Comparison of ENCODE assay signal across 15 mouse cellular contexts in the genomic region with DNA sequence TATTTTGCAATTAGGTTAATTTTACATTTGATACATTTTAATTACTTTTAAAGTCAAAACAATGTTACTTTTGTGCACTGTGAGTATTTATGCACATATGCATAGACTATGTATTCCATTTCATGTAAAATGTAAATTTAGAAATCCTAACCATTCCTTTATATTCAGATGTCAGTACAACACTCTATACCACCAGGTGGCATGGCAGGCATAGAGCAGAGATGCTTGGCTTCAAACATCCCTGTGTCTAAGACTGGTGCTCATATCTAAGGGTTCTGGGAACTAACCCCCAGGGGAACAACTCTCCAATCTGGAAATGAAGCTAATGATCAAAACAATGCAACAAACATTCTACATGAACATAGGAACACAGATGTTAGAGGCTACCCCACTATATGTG. TPM values are rescaled to one million over a fixed set of nuclear protein-coding genes. Genes with fewer than 3 reads are reported as not detected.
DNase-seq lines count a peak whose midpoint lies in the region; ATAC-seq and TF ChIP-seq lines count a peak whose summit lies in the region.
"Had no signal": no experiment of that assay in that cellular context is flagged by ENCODE, and none has a peak within 500 bp of the region (broad histone marks: within the 10 kb centered on the region; RNA-seq: fewer than 3 reads in every experiment).

No protein-coding gene starts in this region.

- no peak for TF ChIP-seq POLR2A in cortical plate, adult 2 months (IDR thresholded peaks at IDR 0.05; ENCODE audit: extremely low read depth, insufficient read depth, low read length)

- H3K4me2 ChIP-seq in midbrain, embryonic 11.5 days = no peak overlapping the region
- H3K4me2 ChIP-seq in midbrain, embryonic 16.5 days (ENCODE audit: low read length) = no peak overlapping the region
- H3K4me2 ChIP-seq: embryonic facial prominence, embryonic 12.5 days; lung, embryonic 15.5 days had no signal

- no peaks in the 10 kb centered on the region for H3K27me3 ChIP-seq in midbrain, embryonic 11.5 days (ENCODE audit: control insufficient read depth, insufficient read depth, low read length)
- H3K27me3 ChIP-seq in midbrain, embryonic 16.5 days (ENCODE audit: control insufficient read depth, insufficient read depth, low read depth, low read length) = no peaks in the 10 kb centered on the region
- H3K27me3 ChIP-seq: embryonic facial prominence, embryonic 12.5 days; lung, embryonic 15.5 days had no signal

- peak; percentile 35; the same call in 1 of the 2 replicates for TF ChIP-seq CTCF in cortical plate, adult 2 months (IDR thresholded peaks at IDR 0.05; ENCODE audit: extremely low read depth, insufficient read depth, low read length)

- no peak for DNase-seq in frontal cortex, postnatal 10 days (ENCODE audit: low spot score in 2 of 2)
- DNase-seq in midbrain, embryonic 11.5 days (ENCODE audit: low spot score, missing footprints) = no peak
- DNase-seq in retina, postnatal 1 day = peak; percentile 10
- DNase-seq in gastrocnemius, postnatal 36 days = no peak
- DNase-seq in layer of hippocampus, adult 11-12 months (ENCODE audit: low spot score) = no peak
- DNase-seq: adrenal gland, adult 8-10 months; kidney, adult 2 months; layer of hippocampus, adult 9-11 months; left cerebral cortex, postnatal 4 days had no signal

- no peaks in the 10 kb centered on the region for H3K9me3 ChIP-seq in midbrain, embryonic 11.5 days (ENCODE audit: control insufficient read depth, low read length)
- H3K9me3 ChIP-seq in midbrain, embryonic 16.5 days (replicated peaks; ENCODE audit: control insufficient read depth, low read length, poor library complexity, severe bottlenecking) = no peaks in the 10 kb centered on the region
- H3K9me3 ChIP-seq: embryonic facial prominence, embryonic 12.5 days; lung, embryonic 15.5 days had no signal

- H3K9ac ChIP-seq in midbrain, embryonic 11.5 days (ENCODE audit: low read length) = no peak overlapping the region
- H3K9ac ChIP-seq in midbrain, embryonic 16.5 days (ENCODE audit: low read depth, low read length) = no peak overlapping the region
- H3K9ac ChIP-seq: embryonic facial prominence, embryonic 12.5 days; lung, embryonic 15.5 days had no signal

- no peaks in the 10 kb centered on the region for H3K4me1 ChIP-seq in midbrain, embryonic 11.5 days (ENCODE audit: control insufficient read depth, insufficient read depth, low read length)
- no peaks in the 10 kb centered on the region for H3K4me1 ChIP-seq in midbrain, embryonic 16.5 days (ENCODE audit: control insufficient read depth, insufficient read depth, low read length)
- no peaks in the 10 kb centered on the region for H3K4me1 ChIP-seq in cortical plate, adult 2 months (ENCODE audit: control insufficient read depth, insufficient read depth, low read length)
- H3K4me1 ChIP-seq: embryonic facial prominence, embryonic 12.5 days; lung, embryonic 15.5 days had no signal

- H3K36me3 ChIP-seq in midbrain, embryonic 11.5 days (ENCODE audit: control insufficient read depth, insufficient read depth, low read length) = no peaks in the 10 kb centered on the region
- no peaks in the 10 kb centered on the region for H3K36me3 ChIP-seq in midbrain, embryonic 16.5 days (ENCODE audit: control insufficient read depth, insufficient read depth, low read length)
- H3K36me3 ChIP-seq: embryonic facial prominence, embryonic 12.5 days; lung, embryonic 15.5 days had no signal

- no peak overlapping the region for H3K27ac ChIP-seq in midbrain, embryonic 11.5 days (ENCODE audit: low read depth, low read length)
- no peak overlapping the region for H3K27ac ChIP-seq in midbrain, embryonic 16.5 days (ENCODE audit: low read length)
- no peak overlapping the region for H3K27ac ChIP-seq in cortical plate, adult 2 months (ENCODE audit: insufficient read depth, low read length)
- H3K27ac ChIP-seq: embryonic facial prominence, embryonic 12.5 days; lung, embryonic 15.5 days had no signal

- ATAC-seq in frontal cortex, adult (ENCODE audit: low TSS enrichment) = peak; percentile 62; the same call in 1 of the 2 replicates
- ATAC-seq in midbrain, embryonic 11.5 days (ENCODE audit: low FRiP score) = peak; percentile 72; the same call in 1 of the 2 replicates
- ATAC-seq in midbrain, embryonic 16.5 days = no peak

- intact Hi-C loops in gastrocnemius, postnatal 36 days (cut with DNase I) = no loop called here

- no peak overlapping the region for H3K4me3 ChIP-seq in midbrain, embryonic 11.5 days (ENCODE audit: low read depth, low read length)
- no peak overlapping the region for H3K4me3 ChIP-seq in midbrain, embryonic 16.5 days (ENCODE audit: low read depth, low read length)
- H3K4me3 ChIP-seq in cortical plate, adult 2 months (ENCODE audit: insufficient read depth, low read length) = no peak overlapping the region
- H3K4me3 ChIP-seq: embryonic facial prominence, embryonic 12.5 days; lung, embryonic 15.5 days had no signal

RNA-seq across cellular contexts. Expression of a gene that starts 56.6 kb away (rescaled TPM):
- 4.3 and 4.5 TPM in 2 replicates for polyA plus RNA-seq in midbrain, embryonic 11.5 days (2014; fragmentation: Nextera tagmentation; extraction: Ambion mirVana)
- 2.0 and 2.4 TPM in 2 replicates for polyA plus RNA-seq in midbrain, embryonic 16.5 days (2015; fragmentation: Nextera tagmentation; extraction: Ambion mirVana)
- 43.3 and 54.5 TPM in 2 replicates for polyA plus RNA-seq in cortical plate, adult 2 months (2012; rRNA removed)
- 1 to 10 TPM in 1 of 2 experiments, under 1 TPM in 1; 0.54 to 2.2 TPM for total RNA-seq in gastrocnemius, postnatal 36 days (2021)
- total RNA-seq: monocyte, adult 5-6 weeks had no signal
